Mouse (Mus musculus) CH12F3 (cell line): ENCODE measurements around the gene Nkain4.

Experiments used
- in situ Hi-C: fragments of 300-500 bp; cut with MboI; formaldehyde crosslinking; loops from 2 replicates; pipeline ENCODE4 v1.14.3; 2020; ENCODE audit warnings: low sequenced_read_pairs

The Nkain4 gene

DNA sequence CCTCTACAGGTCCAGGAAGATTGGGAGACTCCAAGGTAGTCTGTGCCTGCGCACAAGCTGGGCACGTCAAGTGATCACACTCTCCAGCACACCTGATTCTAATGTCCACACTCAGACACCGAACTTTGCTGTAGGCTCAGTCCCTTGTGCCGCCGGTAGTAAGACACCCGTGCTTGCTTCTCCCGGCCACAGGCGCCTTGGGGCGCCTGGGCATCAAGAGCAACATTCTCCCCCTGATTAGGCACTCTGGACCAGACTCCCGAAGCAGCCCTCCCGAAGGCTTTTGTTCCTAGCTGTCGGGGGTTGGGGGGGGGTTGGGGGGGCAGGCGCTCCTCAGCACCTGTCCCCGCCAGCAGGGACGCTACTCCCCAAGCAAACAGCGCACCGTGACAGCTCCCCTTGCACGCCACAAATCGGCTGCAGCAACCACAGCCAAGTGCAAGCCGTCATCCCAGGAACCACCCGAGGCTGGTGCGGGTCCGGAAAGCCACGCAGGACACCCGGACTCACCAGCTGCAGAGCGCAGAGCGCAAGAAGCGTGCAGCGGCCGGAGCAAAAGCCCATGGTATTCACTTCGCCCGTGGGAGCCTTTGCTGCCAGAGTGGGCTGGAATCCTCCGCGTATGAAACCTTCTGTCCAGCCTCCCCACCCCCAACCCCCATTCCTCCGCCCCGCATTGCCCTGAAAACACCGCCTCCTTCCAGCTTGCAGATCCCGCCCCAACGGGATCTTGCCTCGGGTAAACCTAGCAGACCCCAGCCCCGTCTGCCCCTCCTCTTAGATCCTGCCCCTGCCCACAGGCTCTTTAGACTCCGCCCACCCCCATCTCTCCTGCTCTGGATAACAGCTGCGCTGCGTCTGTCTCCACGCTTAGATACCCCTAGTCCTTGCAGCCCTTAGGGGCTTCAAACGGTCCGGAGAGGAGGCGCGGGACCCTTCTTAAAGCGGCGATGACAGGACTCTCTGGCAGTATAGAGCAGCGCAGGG is at the start of gene Nkain4:
Nkain4 (minus strand) TSS at position 639 of the 987 bp plus-strand sequence.
- in situ Hi-C loops: no loop called here

DNA sequence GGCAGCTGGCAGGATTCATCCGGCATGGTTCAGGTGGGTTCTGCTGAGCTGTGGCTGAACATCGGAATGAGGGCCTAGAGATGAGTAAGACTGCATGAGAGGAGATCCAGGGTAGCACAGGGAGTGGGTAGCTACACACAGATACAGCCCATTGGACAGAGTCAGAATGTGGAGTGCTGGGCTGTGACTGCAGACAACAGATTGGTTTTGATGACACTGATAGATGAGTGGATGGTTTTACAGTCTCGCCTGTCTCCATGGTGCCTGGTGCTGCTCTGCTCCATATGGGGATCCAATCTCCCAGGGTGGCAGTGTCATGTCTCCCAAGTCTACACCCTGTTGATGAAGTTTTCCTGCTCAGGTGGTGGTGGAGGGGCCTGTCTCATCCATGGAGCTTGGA is 42.4 kb upstream of the Nkain4 start:
- in situ Hi-C loops: no loop called here

DNA sequence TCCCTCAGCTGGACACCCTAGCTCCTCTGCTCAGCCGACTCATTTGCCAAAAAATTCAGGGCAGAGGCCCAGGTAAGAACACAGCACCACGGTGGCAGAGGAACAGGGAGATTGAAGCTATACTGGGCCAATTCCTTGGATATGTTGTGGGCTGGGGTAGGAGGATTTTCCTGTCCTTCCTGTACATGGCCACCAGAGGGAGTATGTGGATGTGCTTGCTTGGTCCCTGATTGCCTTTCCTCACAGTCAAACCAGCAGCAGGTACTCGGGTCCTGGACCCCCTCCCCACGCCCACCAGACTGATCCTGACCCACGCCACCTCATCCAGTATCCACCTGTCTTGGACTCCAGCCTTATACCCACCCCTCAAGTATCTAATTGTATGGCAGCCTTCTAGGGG is 41.9 kb upstream of the Nkain4 start:
- in situ Hi-C loops: no loop called here

DNA sequence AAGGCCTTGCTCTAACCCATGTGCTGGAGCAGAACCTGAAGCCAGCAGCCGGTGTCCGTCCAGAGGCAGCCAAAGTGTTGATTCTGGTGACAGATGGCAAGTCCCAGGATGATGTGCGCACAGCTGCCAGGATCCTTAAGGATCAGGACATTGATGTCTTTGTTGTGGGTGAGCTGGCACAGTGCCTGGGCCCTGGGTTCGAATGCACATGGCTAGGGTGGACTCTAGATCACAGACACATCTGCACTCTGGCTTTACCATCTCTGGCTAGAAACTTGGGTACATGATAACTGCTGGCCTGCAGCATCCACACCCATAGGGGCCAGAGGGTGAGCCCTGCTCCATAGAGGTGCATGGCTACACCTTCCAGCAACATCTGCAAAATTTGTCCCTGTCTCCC is 41.0 kb upstream of the Nkain4 start:
- in situ Hi-C loops: no loop called here

DNA sequence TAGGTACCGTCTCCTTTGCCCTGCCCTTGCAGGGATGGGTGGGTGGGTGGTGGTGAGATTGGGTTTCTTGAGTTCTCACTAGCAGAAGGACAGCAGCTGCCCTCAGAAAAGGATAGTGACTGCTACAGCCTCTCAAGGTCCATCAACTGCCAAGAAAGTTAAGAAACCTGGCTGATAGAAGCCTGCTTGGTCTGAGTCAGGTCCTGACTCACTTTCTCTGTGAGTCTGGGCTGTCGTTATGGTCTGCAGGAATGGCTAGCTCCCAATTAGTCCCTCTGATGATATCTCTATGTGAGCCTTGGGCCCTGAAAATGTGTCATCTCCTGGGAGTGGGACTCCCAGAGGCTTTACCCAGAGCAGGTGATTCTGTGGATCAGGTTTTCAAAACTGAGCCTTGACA is 39.9 kb upstream of the Nkain4 start:
- in situ Hi-C loops: no loop called here

DNA sequence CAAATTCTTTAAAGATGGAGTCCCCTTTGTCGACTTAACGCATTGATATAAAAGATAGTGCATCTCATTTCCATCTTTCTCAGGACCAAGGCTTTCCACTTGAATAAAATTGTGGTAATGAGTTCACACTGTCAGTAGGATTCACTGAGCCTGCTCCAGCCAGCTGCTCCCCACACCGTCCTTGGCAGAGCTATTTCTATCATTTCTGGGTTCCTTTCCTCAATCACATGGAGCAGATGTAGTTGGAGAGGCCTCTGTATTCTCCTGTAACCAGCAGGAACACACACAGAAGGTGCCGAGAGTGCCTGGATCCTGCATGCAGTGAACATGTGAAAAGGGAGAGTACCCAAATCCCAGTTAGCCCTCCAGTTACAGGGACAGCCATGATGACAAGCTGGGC is 35.8 kb upstream of the Nkain4 start:
- in situ Hi-C loops: no loop called here

DNA sequence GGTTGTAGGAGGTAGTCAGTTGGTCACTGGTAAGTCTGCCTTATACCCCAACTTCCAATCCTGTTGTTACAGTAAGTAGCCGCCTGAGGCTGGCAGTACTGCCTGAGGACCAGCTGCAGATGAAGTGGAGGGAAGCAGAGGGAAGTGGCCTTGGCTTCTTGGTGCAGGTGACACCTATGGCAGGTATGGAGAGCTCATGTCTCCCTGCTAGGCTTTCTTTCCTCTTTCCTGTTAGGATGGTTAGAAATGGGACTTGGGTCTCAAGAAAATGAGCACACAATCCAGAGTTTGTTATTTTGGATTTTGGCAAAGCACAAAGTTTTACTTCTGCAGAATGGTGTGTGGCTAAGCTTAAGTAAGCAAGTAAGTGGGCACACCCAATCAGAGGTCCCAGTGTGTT is 34.4 kb upstream of the Nkain4 start:
- in situ Hi-C loops: no loop called here

DNA sequence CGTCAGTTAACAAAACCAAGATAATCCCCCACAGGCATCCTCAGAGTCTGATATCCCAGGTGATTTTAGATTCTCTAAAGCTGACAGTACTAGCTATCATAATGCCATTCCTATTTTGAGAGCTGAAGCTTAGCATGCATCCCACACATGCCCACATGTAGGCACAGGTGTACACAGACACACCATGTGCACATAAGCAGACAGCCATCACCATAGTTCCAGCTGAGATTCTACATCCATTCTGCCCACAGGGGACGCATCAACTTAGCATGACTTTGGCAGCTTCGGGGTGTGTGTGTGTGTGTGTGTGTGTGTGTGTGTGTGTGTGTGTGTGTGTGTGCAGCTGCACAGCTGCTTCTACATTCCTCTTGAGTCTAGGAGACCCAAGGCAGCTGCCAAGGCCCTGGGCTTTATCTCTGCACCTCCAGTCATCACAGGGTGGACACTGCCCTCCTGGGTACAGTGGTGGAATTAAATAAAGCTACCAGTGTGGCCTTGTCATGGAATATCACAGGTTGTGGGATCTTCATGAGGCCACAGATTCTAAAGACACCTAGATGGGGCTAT is 33.9 kb upstream of the Nkain4 start:
- in situ Hi-C loops: no loop called here

DNA sequence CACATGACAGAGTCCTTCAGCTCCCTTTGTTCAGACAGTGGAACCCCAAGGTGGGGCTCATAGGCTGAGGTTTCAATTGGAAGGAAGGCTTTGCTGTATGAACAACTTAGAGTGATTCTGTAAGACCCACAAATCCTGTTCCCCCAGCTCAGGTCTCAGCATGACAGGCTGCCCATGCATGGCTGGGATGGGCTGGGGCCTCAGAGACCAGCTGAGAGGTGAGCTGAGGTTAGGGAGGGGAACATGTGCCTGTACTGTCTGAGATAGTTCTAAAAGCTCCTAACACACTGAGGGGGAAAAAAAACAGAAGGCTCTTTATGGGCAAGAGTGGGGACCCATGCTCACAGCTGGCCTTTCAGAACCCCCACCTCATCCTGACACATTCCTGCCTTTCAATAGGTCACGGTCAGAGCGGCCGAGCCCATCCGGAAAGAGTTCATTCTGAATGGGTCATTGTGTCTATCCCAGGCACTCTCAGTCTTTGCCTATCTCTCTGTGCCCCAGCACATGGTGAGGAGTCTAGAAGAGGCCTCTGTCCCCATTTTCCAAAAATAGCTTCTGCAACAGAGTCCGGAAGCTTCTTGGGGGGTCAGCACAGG is 33.0 kb upstream of the Nkain4 start:
- in situ Hi-C loops: no loop called here

DNA sequence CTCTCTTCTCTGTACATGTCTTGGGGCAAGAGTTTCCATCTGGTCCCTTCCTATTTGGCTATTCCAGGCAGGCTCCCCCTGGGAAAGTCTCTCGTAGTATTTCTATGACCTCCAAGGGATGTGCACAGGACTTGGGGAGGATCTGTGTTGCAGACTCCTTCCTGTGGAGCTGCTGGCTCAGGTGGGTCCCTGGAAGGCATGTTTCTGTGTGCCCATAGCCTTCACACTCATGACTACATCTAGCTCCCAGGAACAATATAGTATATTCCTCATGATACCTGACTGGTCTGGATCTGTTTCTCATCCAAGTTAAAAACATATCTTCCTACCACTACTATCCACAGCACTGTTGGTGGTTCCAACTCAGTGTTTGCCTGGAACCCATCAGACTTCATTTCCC is 32.5 kb upstream of the Nkain4 start:
- in situ Hi-C loops: no loop called here

DNA sequence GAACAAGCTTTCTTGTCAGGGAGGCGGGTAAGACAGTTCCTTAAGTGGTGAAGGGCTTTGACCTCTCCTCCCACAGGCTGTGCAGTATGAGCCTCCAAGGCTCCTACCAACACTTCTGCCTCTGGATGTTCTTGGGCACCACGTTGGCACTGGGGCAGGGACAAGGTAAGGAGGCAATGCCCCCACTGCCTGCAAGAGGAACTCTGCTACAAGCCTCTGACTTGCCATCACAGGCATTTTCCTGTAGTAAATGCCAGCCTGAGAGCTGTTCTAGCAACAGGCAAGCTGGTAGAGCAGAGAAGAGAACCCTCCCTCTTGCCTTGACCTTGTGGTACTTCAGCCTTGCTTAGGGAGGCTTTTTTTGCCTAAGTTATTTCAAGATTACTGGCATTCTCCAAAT is 31.9 kb upstream of the Nkain4 start, which contains the start of gene Col20a1:
Col20a1 (plus strand) TSS at position 87 of the 400 bp plus-strand sequence.
- in situ Hi-C loops: no loop called here

DNA sequence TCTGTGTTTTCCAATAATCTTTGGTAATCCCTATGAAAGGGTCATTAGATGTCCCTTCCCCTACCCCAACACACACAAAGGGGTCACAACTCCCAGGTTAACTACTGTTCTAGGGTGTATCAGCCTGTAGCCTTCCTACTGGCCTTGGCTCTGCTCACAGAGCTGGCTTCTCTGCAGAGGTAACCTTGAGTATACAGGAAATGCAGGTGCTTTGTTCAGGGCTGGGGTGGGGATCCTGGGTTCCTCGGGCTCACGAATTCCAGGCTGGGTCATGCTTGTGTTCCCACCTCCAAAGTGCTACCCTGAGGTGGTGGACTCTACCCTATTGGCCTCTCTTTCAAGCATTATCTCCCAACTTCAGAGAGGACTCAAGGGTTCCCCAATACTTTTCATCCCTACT is 31.1 kb upstream of the Nkain4 start:
- in situ Hi-C loops: no loop called here

DNA sequence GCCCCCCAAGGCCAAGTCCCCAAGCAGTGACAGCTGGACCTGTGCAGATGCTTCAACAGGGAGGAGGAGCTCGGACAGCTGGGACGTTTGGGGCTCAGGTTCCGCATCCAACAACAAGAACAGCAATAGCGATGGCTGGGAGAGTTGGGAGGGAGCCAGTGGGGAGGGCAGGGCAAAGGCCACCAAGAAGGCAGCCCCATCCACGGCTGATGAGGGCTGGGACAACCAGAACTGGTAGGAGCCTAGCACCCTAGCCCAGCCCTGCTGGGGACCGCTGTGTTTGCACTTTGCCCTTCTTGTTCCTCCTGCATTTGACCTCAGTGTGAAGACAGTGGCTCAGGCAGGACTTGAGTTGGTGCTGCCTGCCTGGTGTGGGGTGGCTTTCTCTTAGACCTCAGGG is 26.6 kb upstream of the Nkain4 start:
- in situ Hi-C loops: no loop called here

DNA sequence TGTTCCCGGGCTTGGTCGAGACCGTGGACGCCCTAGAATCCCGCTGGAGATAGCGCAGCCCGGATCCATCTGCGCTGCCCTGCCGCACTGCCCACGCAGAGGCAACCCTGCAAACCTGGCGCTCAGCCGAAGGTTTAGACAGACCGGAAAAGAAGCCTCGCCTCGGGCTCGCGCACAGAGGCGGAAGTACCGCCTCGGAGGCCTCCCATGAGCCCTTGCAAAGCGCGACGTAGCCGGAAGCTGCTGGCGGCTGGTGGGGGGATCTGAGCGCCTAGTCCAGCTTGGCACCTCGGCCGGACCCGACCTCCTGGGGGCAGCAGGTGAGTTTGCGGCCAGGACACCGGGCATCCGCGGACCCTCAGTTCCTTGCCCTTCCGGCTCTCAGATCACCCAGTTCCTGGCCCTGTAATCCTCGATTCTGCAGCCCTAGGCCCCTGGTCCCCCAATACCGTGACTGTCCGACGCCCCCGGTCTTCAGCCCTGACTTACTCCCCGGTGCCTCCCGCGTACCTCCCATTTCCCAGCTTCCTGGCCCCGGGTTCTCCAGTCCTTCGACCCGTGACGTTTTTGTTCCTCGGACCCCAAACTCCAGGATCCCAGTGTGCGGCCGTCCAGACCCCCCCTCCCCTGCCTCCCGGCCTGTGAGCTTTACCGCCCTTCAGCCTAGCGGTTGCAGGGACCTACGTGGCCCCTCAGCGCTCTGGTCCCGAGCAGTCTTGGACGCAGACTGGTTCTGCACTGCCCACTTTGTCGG is 12.7 kb upstream of the Nkain4 start, which contains the start of gene Arfgap1:
Arfgap1 (plus strand) TSS at position 216 of the 754 bp plus-strand sequence.
- in situ Hi-C loops: no loop called here

DNA sequence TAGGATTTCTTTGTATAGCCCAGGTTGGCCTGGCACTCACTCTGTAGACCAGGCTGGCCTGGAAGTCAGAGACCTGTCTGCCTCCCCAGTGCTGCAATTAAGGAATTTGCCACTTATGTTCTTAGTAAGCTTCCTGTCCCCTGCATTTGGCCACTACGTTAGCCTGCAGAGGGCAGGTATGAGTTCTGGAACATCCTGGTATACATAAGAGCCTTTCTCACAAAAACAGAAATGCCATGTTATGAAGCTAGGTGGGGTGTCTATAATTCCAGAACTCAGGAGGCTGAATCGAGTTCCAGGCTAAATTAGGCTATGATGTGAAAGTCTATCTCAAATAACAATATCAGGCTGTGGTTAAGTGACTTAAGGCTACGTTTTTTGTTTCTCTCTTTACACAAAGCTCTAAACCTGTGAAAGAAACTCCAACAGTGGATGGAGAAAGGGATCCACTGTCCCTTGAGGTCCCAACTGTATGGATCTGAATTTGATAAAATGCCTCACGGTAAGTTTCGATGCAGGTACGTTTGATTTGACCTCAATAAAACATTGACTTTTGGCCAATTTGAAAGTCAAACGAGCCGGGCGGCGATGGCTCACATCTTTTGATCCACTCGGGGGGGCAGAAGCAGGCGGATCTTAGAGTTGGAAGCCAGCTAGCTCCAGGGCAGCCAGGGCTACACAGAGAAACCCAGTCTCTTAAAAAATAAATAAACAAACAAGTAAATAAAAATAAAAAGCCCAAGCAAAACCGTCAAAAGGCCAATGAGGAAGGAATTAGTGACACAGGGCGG is 11.8 kb upstream of the Nkain4 start:
- in situ Hi-C loops: no loop called here

DNA sequence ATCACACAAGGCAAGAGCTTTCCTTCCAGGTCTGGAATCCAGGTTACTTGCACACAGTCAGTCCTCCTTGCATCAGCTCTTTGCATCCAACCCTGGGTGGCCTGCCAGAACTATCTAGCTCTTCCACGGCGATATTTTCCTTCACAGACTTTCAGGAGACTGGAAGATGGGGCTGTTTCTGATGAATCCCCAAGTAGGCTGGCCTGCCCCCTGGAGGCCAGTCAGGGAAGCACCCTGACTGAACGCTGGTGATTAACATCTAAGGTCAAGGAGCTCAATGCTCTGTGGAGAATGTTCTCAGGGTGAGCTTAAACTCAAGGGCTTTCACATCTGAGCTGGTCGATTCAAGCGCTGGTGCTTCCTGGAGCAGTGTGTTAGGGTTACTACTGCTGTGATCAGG is 9.5 kb upstream of the Nkain4 start:
- in situ Hi-C loops: no loop called here

DNA sequence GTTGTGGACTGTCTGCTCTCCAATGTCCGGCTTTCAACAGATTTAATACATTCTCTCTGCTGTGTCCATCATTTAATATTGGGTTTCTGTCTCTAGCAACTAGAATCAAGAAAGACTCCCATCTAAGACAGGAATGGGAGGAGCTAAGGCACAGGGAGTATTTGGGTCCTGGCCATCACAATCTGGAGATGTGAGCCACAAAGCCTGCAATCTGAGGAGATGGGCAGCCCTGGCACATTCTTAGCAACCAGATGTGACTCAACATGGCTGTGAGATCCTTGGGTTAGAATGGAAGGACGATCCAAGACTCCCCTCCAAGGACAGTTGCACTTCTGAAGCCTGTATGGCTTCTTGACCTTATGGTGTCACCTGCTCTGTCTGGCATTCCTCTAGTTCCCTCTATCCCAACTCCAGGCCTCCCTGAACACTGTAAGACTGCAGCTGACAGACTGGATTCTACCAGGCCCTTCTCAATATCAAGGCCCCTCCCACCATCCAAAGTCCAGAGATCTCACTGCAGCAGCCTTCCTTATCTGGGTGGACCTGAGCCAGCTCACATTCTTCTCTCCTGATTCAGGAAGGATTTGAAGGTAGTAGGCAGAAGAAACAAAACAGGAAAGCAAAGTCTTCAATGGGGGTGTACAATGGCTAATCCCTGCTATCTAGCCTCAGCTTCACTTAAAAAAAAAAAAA is 8.3 kb upstream of the Nkain4 start:
- in situ Hi-C loops: no loop called here

DNA sequence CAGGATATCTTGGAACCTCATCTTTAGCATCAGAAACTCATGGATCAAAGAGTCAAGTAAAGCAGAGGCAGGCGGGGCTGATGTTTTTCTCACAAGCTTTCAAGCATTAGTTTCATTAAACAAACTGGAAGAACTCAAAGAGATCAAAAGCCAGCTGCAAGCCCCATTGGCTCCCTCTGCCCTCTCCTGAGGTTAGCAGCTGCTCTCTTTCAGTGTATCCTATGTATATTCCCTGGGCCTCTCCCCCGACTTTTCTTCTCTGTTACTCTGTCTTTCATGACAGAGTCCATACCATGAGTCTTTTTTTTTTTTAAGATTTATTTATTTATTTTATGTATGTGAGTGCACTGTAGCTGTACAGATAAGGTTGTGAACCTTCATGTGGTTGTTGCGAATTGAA is 5.7 kb upstream of the Nkain4 start:
- in situ Hi-C loops: no loop called here

DNA sequence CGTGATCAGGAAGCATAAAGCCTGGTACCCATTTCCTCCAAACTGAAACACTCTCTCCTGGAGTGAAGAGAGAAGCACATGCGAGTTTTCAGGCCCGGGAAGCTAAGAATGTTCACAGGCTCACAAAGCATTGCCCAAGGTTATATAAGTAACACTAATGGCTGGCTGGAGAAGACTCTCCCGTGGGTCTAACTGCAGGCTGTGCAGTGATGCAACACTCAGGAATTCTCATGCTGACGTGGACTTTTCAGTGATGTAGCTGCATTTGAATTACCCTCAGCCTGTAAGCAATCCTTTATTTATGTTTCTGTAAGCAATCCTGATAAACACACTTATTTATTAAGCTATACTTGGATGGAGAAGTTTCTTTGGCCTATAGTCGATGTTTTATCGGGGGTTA is 5.1 kb upstream of the Nkain4 start:
- in situ Hi-C loops: no loop called here

DNA sequence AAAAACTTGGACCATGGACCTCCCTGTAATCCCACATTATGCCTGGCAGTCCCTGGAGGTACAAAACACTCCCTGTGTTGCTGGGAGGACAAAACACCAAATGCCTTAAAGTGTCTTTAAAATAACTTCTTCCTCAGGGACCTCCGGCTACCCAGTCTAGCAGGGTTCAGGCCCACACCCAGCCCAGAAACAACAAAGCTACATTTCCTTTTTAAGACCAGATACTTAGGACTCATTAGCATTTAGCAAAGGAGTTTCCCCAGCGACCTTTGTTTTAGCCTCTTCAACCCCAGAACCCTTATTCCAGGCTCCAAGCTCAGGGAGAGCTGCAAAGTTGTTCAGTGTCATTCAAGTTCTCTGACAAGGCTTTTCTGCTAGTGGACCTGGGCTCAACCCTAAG is 861 bp downstream of the Nkain4 start:
- in situ Hi-C loops: no loop called here
